In genomic region chr5:33011132-33012106, GRCm38 (mm10) we compare ENCODE assay signal across 10 mouse cellular contexts. TPM values are rescaled to one million over a fixed set of nuclear protein-coding genes. Genes with fewer than 3 reads are reported as not detected.
A peak's percentile ranks its signal among the peaks of the same experiment; 100 is the strongest.
DNase-seq lines count a peak whose midpoint lies in the region; ATAC-seq and TF ChIP-seq lines count a peak whose summit lies in the region.
"Had no signal": no experiment of that assay in that cellular context is flagged by ENCODE, and none has a peak within 500 bp of the region (broad histone marks: within the 10 kb centered on the region; RNA-seq: fewer than 3 reads in every experiment).

No protein-coding gene starts in this region.

- ATAC-seq in hindbrain, embryonic 15.5 days (ENCODE audit: low FRiP score, low read depth) = peak; percentile 74
- peak; percentile 76 for ATAC-seq in neural tube, embryonic 12.5 days (ENCODE audit: low FRiP score, low read depth)

- DNase-seq in layer of hippocampus, adult 2 months (ENCODE audit: low spot score in 2 of 2) = no peak
- no peak for DNase-seq in layer of hippocampus, adult 9-11 months
- DNase-seq in cerebellum, postnatal 10 days = peak; percentile 77 to 78
- DNase-seq in lung, postnatal 25 days (ENCODE audit: low spot score) = no peak
- no peak for DNase-seq in lung, postnatal 36 days
- no peak for DNase-seq in spleen, adult 12 weeks (ENCODE audit: low spot score)
- DNase-seq: liver, embryonic 13.5 days; right cerebral cortex, postnatal 14 days had no signal

- no peak for TF ChIP-seq CTCF in layer of hippocampus, adult 2 months (conservative IDR thresholded peaks at IDR 0.05)

- H3K9ac ChIP-seq in hindbrain, embryonic 15.5 days = 0 out of 2 replicates have a peak overlapping the region, but pooled peaks have one; percentile 14
- no peak overlapping the region for H3K9ac ChIP-seq in neural tube, embryonic 12.5 days
- H3K9ac ChIP-seq: liver, embryonic 13.5 days had no signal

- H3K27me3 ChIP-seq in hindbrain, embryonic 15.5 days = no peaks in the 10 kb centered on the region
- no peaks in the 10 kb centered on the region for H3K27me3 ChIP-seq in neural tube, embryonic 12.5 days (replicated peaks)

- H3K4me2 ChIP-seq in hindbrain, embryonic 15.5 days = peak overlapping the region; percentile 25
- peak overlapping the region; percentile 33 for H3K4me2 ChIP-seq in neural tube, embryonic 12.5 days (replicated peaks)
- H3K4me2 ChIP-seq: liver, embryonic 13.5 days had no signal

- 22% methylated on average over 15 of the region's 15 CpGs for WGBS in hindbrain, embryonic 15.5 days
- WGBS in neural tube, embryonic 12.5 days = 42% methylated on average over 15 of the region's 15 CpGs

- H3K4me1 ChIP-seq in hindbrain, embryonic 15.5 days (replicated peaks) = peaks cover 29% of the 10 kb centered on the region
- peaks cover 21% of the 10 kb centered on the region for H3K4me1 ChIP-seq in neural tube, embryonic 12.5 days

- no peaks in the 10 kb centered on the region for H3K36me3 ChIP-seq in hindbrain, embryonic 15.5 days
- H3K36me3 ChIP-seq in neural tube, embryonic 12.5 days = no peaks in the 10 kb centered on the region
- H3K36me3 ChIP-seq: liver, embryonic 13.5 days had no signal

- no peak overlapping the region for H3K4me3 ChIP-seq in layer of hippocampus, adult 2 months
- H3K4me3 ChIP-seq in hindbrain, embryonic 15.5 days = no peak overlapping the region
- no peak overlapping the region for H3K4me3 ChIP-seq in neural tube, embryonic 12.5 days
- H3K4me3 ChIP-seq: liver, embryonic 13.5 days had no signal

- peak overlapping the region; percentile 76 for H3K27ac ChIP-seq in layer of hippocampus, adult 2 months
- peak overlapping the region; percentile 85 for H3K27ac ChIP-seq in hindbrain, embryonic 15.5 days (replicated peaks)
- peak overlapping the region; percentile 43 for H3K27ac ChIP-seq in neural tube, embryonic 12.5 days
- H3K27ac ChIP-seq: liver, embryonic 13.5 days had no signal

- H3K9me3 ChIP-seq in hindbrain, embryonic 15.5 days = no peaks in the 10 kb centered on the region
- H3K9me3 ChIP-seq in neural tube, embryonic 12.5 days = no peaks in the 10 kb centered on the region
- H3K9me3 ChIP-seq: liver, embryonic 13.5 days had no signal

RNA-seq across cellular contexts. Expression of gene Ywhah, which starts 7.2 kb away (rescaled TPM):
- 1,000 to 10,000 TPM; 1,193 to 1,302 TPM for total RNA-seq in layer of hippocampus, adult 2 months (2021)
- polyA plus RNA-seq in hindbrain, embryonic 15.5 days (2015; fragmentation: Nextera tagmentation; extraction: Ambion mirVana) = 840 and 859 TPM in 2 replicates
- 507 and 538 TPM in 2 replicates for polyA plus RNA-seq in neural tube, embryonic 12.5 days (2016; fragmentation: Nextera tagmentation; extraction: Ambion mirVana)

Comparison
In these comparisons a context has a peak if more than half of its experiments do, and no peak if none do; other contexts are left out.
1. DNase-seq: peak in cerebellum, postnatal 10 days (2 of 2); none in layer of hippocampus, adult 2 months (0 of 2), layer of hippocampus, adult 9-11 months (single experiment), lung, postnatal 25 days (single experiment), lung, postnatal 36 days (single experiment) and spleen, adult 12 weeks (single experiment).
2. Peak in every context shown above with its lines, with median percentiles within 50 percentile points of each other: H3K27ac ChIP-seq.